Mouse (Mus musculus) lung, embryonic 14.5 days (tissue): ENCODE results near the gene Ralgapa1. TPM values are rescaled to one million over a fixed set of nuclear protein-coding genes. Genes with fewer than 3 reads are reported as not detected.
"Not testable (repeated sequence)": the region's sequence is repeated elsewhere in the genome, so short reads cannot be mapped to it uniquely, and the experiment has no call there.

Source experiments
- ATAC-seq: fragments of 200-750 bp; cut with Nextera tagmentation; 2 replicates; pipeline ENCODE4 v1.8.0; 2017; ENCODE audit warnings: mild to moderate bottlenecking, moderate TSS enrichment, moderate library complexity; ENCODE audit not compliant: insufficient read depth
- DNase-seq: peaks from one replicate; pipeline ENCODE4 v3.0.0-alpha.2; 2015
- H3K27ac ChIP-seq: fragments of 300-500 bp; sonication (generic); 2 replicates; pipeline ENCODE4 v1.5.1; 2014; ENCODE audit warnings: low read depth, mild to moderate bottlenecking, moderate library complexity
- H3K27me3 ChIP-seq: fragments of 300-500 bp; sonication (generic); 2 replicates; pipeline ENCODE4 v1.6.1; 2014; ENCODE audit warnings: low read length, control low read depth; ENCODE audit not compliant: insufficient read depth
- H3K36me3 ChIP-seq: fragments of 300-500 bp; sonication (generic); 2 replicates; pipeline ENCODE4 v1.6.1; 2014; ENCODE audit warnings: control low read depth; ENCODE audit not compliant: insufficient read depth
- H3K4me1 ChIP-seq: fragments of 300-500 bp; sonication (generic); 2 replicates; pipeline ENCODE4 v1.6.1; 2014; ENCODE audit warnings: antibody characterized with exemption, control low read depth; ENCODE audit not compliant: insufficient read depth
- H3K4me2 ChIP-seq: fragments of 300-500 bp; sonication (generic); 2 replicates; pipeline ENCODE4 v1.6.1; 2014; ENCODE audit warnings: mild to moderate bottlenecking
- H3K4me3 ChIP-seq: fragments of 300-500 bp; sonication (generic); 2 replicates; pipeline ENCODE4 v1.5.1; 2014; ENCODE audit warnings: low read depth, low read length
- H3K9ac ChIP-seq: fragments of 300-500 bp; sonication (generic); 2 replicates; pipeline ENCODE4 v1.6.1; 2014
- H3K9me3 ChIP-seq: fragments of 300-500 bp; sonication (generic); 2 replicates; pipeline ENCODE4 v1.6.1; 2016; ENCODE audit warnings: low read depth, low read length, control low read depth
- CTCF ChIP-seq: IDR thresholded peaks from 2 replicates; pipeline ENCODE4 v1.5.1; 2016; ENCODE audit warnings: antibody characterized with exemption, low read depth
- WGBS: fragments of 180-500 bp; shearing (Covaris S2); extraction: QIAGEN DNeasy Blood & Tissue Kit; methylation state at CpG from one replicate; pipeline ENCODE4 v1.1.7; 2014; 5-methylcytosine and 5-hydroxymethylcytosine counted together
- polyA plus RNA-seq: library from polyadenylated mRNA; unstranded; fragments of >200 nt; fragmentation: Nextera tagmentation; extraction: Ambion mirVana; gene quantifications from 2 replicates; pipeline ENCODE4 v1.2.1, GENCODE M21; 2014

The Ralgapa1 gene
- polyA plus RNA-seq, 1 experiment from 2014 or later: 20.4 TPM

DNA sequence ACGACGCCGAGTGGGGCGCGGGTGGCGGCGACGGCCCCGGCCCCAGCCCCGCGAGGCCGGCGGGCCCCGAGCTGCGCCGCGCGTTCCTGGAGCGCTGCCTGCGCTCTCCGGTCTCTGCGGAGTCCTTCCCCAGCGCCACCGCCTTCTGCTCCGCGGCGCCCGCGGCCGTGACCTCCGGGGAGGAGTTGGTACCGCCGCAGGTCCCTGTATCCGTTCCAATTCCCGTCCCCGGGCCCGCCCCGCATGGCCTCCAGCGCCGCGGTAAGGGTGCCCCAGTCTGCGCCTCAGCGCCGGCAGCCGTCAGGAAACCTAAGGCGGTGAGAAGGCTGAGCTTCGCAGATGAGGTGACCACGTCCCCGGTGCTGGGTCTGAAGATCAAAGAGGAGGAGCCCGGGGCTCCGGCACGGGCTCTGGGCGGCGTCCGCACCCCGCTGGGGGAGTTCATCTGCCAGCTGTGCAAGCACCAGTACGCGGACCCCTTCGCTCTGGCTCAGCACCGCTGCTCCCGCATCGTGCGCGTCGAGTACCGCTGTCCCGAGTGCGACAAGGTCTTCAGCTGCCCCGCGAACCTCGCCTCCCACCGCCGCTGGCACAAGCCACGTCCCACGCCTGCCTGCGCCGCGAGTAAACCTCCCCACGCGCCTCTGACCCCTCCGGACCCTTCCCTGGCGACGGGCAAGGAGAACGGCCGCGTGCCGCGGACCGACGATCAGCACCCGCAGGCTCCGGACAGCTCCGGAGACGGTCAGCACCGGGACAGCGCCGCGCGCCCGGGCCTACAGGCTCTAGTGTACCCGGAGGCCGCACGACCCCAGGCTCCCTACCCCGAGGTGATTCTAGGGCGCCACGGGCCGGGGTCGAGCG, 221.1 kb downstream of the Ralgapa1 start:
- H3K4me3 ChIP-seq: peak overlapping the region; percentile 43
- H3K27ac ChIP-seq: no peak overlapping the region
- no peak overlapping the region for H3K9ac ChIP-seq
- H3K36me3 ChIP-seq: no peaks in the 10 kb centered on the region
- H3K9me3 ChIP-seq: no peaks in the 10 kb centered on the region
- ATAC-seq (peak; percentile 96), DNase-seq (peak; percentile 87)
- TF ChIP-seq CTCF: no peak
- WGBS: 2% methylated on average over 98 of the region's 109 CpGs
- H3K27me3 ChIP-seq: peaks cover 45% of the 10 kb centered on the region
- peak overlapping the region; percentile 79 for H3K4me2 ChIP-seq
- no peaks in the 10 kb centered on the region for H3K4me1 ChIP-seq

DNA sequence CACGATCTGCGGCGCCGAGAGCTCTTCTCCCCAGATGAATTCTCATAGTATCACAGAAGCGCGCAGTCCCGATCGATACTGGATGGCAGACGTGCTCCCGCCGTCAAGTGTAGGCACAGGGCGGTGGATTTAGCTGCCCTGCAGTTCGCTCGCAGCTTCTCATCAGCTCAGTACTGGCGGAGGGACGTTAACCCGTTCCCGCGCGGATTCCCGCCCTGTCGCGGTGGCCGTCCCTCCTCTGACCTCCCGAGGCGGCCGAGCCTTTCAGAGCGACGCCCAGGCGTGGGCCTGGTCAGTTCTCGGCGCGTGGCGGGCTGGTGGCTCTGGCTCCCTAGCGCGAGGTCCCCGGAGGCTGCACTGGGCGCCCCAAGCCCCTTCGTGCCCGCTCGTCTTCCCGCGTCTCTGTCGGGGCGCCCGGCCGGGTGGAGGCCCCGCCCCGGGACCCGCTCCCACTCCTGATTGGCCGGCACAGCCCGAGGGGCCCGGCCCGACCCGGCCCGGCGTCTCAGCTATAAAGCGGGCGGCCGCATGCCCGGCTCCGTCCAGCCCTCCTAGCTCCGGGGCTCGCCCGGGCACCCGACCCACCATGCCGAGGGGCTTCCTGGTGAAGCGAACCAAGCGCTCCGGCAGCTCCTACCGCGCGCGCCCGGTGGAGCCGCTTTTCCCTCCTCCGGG, 221.9 kb downstream of the Ralgapa1 start, which contains the start of gene Insm2:
Gene Insm2 (plus strand): TSS at position 541 of the 675 bp plus-strand sequence.
- no peaks in the 10 kb centered on the region for H3K9me3 ChIP-seq
- DNase-seq (peak; percentile 50), ATAC-seq (peak; percentile 74)
- H3K4me3 ChIP-seq: peak within 1 kb of the TSS; percentile 43
- no peaks in the 10 kb centered on the region for H3K36me3 ChIP-seq
- H3K9ac ChIP-seq: no peak within 1 kb of the TSS
- H3K27ac ChIP-seq: no peak within 1 kb of the TSS
- peak within 1 kb of the TSS; percentile 79 for H3K4me2 ChIP-seq
- WGBS: 1% methylated on average over 76 of the region's 77 CpGs
- no peaks in the 10 kb centered on the region for H3K4me1 ChIP-seq
- TF ChIP-seq CTCF: no peak
- peaks cover 45% of the 10 kb centered on the region for H3K27me3 ChIP-seq

DNA sequence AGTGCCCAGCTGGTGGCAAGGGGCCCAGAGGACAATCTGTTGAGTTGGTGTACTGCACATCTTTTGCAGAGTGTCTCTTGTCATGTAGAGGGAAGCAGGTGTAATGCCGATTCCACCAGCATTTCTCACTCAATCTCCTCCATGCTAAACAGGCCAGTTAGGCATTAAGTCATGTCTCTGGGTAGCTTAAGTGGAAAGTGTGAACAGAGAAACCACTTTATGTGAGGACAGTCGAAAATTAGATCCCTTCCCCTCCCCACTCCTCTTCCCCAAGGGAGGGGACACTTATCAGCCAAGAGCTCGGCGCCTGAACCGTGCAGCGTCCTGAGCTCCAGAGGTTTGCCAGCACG, 222.5 kb downstream of the Ralgapa1 start:
- Histone ChIP-seq H3K36me3 (no peaks in the 10 kb centered on the region), H3K9ac (no peak overlapping the region), H3K4me2 (peak overlapping the region; percentile 79), H3K27me3 (peaks cover 45% of the 10 kb centered on the region), H3K4me1 (no peaks in the 10 kb centered on the region), H3K9me3 (no peaks in the 10 kb centered on the region), H3K27ac (no peak overlapping the region), H3K4me3 (peak overlapping the region; percentile 43)
- WGBS: 8% methylated on average over 7 of the region's 7 CpGs
- no peak for TF ChIP-seq CTCF
- DNase-seq (no peak), ATAC-seq (no peak)

DNA sequence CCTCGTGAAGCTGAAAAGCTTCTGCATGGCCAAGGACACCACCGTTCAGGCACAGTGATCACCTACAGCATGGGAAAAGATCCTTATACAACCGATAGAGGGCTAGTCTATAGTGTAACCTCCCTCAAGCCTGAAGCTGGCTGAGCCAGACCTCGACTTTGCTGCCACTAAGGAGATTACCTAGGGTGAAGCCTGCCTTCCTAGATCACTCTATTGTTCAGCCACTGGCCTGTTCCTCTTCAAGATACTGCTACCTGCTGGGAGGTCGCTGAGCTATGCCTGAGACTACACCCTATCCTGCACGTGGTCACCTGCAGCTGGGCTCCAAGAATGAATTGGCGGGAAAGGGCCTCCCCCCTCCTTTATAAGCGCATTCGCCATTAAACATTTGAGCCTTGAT, 234.0 kb downstream of the Ralgapa1 start:
- ATAC-seq, DNase-seq, H3K27ac ChIP-seq, H3K4me1 ChIP-seq, H3K9me3 ChIP-seq, H3K27me3 ChIP-seq, H3K4me2 ChIP-seq, H3K4me3 ChIP-seq, H3K9ac ChIP-seq, H3K36me3 ChIP-seq: not testable (repeated sequence)
- 57% methylated on average over 9 of the region's 9 CpGs for WGBS

DNA sequence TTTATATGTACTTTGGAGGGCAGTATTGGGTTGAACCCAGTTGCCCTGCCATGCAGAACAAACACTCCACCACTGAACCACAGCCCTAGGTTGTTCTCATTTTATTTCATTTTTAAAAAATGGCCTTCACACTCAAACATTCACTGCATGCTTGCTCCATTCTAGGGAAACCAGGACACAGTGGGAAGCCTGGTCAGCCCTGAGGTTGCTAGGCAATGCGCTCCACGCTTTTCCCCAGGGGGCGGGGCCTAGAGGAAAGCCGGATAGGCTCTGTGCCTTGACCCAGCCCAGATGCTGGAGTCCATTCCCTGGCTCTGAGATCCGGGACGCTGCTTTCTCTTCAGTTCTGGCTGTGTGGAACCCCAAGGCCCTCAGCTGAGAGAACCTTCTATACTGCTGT, 247.2 kb downstream of the Ralgapa1 start:
- peak; percentile 82; the same call in 1 of the 2 replicates for ATAC-seq
- TF ChIP-seq CTCF: no peak
- H3K4me1 ChIP-seq: no peaks in the 10 kb centered on the region
- DNase-seq: peak; percentile 51
- H3K4me3 ChIP-seq: no peak overlapping the region
- H3K36me3 ChIP-seq: no peaks in the 10 kb centered on the region
- H3K4me2 ChIP-seq: no peak overlapping the region
- WGBS: 8% methylated on average over 6 of the region's 6 CpGs
- H3K9me3 ChIP-seq: no peaks in the 10 kb centered on the region
- no peaks in the 10 kb centered on the region for H3K27me3 ChIP-seq
- H3K9ac ChIP-seq: no peak overlapping the region
- H3K27ac ChIP-seq: no peak overlapping the region

DNA sequence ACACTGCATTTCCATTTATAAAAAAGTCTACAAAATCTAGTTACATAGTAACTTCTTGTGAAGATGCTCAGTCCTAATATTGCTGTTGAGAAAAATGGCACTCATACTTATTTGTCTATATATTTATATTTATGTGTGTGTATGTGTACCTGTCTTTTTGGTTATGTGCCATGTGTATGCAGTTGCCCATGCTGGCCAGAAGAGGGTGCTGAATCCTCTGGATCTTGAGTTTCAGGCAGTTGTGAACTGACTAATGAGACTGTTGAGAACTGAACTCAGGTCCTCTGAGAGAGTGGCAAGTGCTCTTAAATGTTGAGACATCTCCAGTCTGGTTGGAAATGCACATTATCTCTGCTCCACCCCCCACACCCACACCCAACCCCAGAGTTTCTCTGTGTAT, 247.9 kb downstream of the Ralgapa1 start:
- Histone ChIP-seq H3K9ac (no peak overlapping the region), H3K4me1 (no peaks in the 10 kb centered on the region), H3K9me3 (no peaks in the 10 kb centered on the region), H3K27me3 (no peaks in the 10 kb centered on the region), H3K27ac (no peak overlapping the region), H3K36me3 (no peaks in the 10 kb centered on the region), H3K4me3 (no peak overlapping the region), H3K4me2 (no peak overlapping the region)
- DNase-seq (no peak), ATAC-seq (no peak)
- 0 out of 2 replicates have a peak, but pooled peaks have one; percentile 20 for TF ChIP-seq CTCF

DNA sequence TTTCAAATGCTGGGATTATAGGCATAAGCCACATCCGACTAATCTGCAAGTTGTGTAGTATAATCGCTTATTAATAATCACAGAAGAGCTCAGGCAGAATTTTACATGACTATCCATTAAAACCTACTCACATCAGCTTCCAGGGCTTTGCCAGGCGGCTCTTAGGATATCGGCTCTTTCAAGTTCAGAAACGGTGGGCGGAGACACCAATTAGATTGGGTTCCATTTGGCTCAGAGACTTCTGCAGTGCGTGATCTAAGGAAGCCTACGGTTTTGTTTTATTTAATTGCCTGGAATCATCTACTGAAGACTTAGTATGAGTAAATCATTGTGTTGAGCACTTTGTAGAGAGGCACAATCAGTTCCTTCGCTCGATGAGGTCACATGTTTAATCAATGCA, 249.3 kb downstream of the Ralgapa1 start:
- no peak overlapping the region for H3K4me2 ChIP-seq
- H3K27ac ChIP-seq: no peak overlapping the region
- no peak for TF ChIP-seq CTCF
- ATAC-seq: no peak
- H3K36me3 ChIP-seq: no peaks in the 10 kb centered on the region
- H3K9me3 ChIP-seq: no peaks in the 10 kb centered on the region
- WGBS: 75% methylated on average over 10 of the region's 10 CpGs
- no peak for DNase-seq
- H3K27me3 ChIP-seq: no peaks in the 10 kb centered on the region
- H3K9ac ChIP-seq: no peak overlapping the region
- no peak overlapping the region for H3K4me3 ChIP-seq
- no peaks in the 10 kb centered on the region for H3K4me1 ChIP-seq
